Mouse (Mus musculus): ENCODE results near the gene Krit1.
"Not testable (repeated sequence)": the region's sequence is repeated elsewhere in the genome, so short reads cannot be mapped to it uniquely, and the experiment has no call there.

Gene Krit1

DNA sequence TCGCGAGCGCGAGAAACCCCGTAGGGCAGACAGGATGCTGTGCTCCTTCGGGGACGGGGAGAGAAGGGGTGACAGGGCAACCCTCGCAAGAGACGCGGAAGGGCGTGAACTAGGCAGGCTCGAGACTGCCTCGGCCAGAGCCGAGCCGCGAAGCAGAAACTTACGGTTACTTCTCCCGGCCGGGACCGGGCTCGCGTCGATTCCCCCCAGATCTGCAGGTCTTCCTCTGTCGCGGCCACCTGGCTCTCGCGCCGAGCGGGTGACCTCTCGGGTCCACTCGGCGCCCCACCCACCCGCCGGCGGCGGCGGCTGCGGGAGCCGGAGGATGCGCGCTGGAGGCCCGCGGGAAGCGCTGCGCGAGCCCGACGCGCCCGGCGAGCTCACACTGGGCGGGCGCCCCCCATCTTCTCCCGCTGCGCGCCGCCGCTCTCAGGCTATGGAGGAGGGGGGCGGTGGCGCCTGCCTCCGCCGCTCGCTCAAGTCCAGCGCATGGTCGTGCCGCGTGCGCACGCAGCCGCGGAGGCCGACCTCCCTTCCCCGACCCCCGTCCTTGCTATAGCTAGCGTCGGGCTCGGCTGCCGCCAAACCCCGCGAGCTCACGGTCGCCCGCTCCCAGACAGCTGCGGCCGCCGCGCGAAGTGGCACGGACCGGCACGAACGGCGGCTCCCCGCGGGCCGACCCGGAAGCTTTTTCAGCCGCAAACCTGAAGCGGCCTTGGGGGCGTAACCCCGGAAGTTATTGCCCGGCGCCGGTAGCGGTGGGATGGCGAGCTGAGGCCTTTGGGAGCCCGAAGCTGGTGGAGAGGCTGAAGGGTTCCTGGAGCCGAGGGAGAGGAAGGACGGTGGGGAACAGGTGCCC lies at the start of gene Krit1, which contains the start of gene Ankib1:
TSS of gene Krit1 (plus strand) at position 752 of the 859 bp plus-strand sequence.
TSS of gene Ankib1 (minus strand) at position 493 of the 859 bp plus-strand sequence.
- DNase-seq (ENCODE audit: low read depth, low spot score), result peak; percentile 77

DNA sequence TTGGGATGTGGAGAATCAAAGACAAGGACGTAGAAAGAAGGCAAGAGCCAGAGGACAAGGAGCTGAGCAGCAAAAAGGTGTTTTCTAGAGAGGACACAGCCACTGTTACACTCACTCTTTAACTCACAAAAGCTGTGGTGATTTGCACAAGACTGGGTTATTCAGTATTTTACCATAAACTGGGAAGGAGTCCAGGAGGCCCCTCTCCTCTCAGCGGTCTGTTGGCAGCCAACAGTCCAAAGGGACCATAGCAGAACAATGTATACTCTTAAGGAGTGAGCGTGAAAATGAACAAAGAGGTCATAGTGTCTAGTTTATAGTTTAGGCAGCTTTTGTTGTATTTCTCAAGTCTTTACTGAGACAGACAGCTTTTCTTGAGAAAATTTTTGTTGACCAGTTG lies 31.5 kb upstream of the Krit1 start:
- no peak for DNase-seq (ENCODE audit: low read depth, low spot score)

DNA sequence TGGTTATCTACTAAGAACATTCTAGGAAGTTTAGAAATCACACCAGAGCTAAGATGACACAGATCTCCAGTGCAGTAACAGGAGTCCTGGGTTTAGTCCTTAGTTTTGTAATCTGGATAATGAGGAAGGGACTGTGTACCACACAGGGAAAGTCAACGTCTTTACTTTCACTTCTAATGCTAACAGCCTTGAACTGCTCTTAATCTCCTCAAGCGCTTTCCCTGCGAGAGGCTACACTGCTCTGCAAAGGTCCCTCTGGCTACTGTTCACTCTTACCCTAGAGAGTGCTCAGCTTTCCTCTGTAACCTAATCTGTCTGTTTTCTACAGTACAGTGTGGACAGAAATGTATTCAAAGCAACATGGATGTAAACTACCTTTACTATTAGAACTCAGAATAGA lies 31.0 kb upstream of the Krit1 start:
- no peak for DNase-seq (ENCODE audit: low read depth, low spot score)

- DNase-seq (ENCODE audit: low read depth, low spot score), result peak; percentile 40
Observed at GRCm38 (mm10) chr5:3782670-3783069, 20.3 kb upstream of the Krit1 start.

DNA sequence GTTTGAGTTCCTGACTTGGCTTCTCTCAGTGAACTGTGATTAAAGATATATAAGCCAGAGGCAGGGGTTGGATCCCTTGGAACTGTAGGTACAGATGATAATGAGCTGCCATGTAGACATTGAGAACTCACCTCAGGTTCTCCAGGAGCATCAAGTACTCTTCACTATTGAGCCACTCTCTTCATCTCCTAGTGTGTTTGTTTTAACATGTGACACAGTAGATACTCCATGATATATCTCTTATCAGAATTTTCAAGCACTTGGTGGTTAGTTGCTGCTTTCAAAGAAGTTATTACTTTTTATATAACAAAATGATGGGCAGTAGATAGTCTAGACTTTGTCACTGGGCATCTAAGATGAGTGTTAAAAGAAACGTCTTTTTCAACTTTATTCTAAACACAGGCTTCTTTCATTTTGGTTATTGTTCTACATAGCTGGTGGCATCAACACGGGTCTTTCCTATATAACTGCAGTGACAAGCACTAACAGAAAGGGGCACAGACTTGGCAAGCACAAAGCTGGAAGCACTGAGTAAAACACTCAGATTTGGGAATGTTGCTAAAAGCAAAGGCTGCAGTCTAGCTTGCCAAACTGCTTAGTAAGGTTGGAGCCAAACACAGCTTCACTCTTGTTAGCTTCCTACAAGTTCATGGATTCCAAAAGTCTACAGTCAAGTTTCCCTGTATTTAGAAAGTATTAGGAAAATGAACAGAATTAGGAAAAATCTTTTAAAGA lies 18.9 kb upstream of the Krit1 start:
- no peak for DNase-seq (ENCODE audit: low read depth, low spot score)

- DNase-seq (ENCODE audit: low read depth, low spot score), result no peak
Observed at GRCm38 (mm10) chr5:3784751-3785496, 18.1 kb upstream of the Krit1 start.

- no peak for DNase-seq (ENCODE audit: low read depth, low spot score)
Observed at GRCm38 (mm10) chr5:3787548-3787947, 15.4 kb upstream of the Krit1 start.

DNA sequence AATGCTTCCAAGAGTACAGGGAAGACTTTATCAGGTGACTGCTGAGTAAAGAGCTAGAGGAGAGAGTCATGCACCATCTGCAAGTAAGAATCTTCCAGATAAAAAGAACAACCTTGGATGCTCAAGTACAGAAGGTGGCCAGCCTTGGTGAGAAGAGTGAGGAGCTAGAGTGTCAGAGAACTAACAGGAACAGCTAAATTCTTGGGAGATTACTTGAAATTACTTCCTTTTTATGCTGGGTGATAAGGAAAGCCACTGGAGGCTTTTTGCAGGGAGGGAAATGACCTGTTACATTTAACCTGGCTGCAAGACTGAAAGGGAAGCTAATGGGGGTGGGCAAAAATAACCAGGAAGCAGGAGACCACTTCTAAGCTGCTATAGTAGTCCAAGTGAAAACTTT lies 11.9 kb upstream of the Krit1 start:
- no peak for DNase-seq (ENCODE audit: low read depth, low spot score)

DNA sequence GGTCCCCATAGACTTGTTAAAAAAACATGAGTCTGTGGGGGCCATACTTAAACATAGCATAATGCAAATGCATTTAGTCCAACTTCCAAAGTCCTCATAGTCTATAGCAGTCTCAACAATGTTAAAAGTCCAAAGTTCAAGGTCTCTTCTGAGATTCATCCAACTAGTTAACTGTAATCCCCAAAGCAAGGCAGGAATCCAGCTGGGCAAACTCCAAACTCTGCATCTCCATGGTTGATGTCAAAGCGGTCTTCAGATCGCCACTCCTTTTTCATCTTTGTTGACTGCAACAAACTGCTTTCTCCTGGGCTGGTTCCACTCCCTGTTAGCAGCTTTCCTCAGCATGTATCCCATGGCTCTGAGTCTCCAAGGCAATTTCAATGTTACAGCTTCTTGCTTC lies 5.9 kb upstream of the Krit1 start:
- not testable (repeated sequence) for DNase-seq (ENCODE audit: low read depth, low spot score)

DNA sequence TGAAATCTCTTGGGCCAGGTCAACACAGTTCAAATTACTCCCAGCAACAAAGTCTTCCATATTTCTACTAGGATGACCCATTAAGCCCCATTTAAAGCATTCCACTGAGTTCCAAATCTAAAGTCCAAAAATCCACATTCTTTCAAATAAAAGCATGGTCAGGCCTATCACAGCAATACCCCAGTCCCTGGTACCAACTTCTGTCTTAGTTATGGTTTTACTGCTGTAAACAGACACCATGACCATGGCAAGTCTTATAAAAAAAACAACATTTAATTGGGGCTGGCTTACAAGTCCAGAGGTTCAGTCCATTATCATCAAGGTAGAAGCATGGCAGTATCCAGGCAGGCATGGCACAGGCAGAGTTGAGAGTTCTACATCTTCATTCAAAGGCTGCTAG lies 4.3 kb upstream of the Krit1 start:
- DNase-seq (ENCODE audit: low read depth, low spot score), result not testable (repeated sequence)

DNA sequence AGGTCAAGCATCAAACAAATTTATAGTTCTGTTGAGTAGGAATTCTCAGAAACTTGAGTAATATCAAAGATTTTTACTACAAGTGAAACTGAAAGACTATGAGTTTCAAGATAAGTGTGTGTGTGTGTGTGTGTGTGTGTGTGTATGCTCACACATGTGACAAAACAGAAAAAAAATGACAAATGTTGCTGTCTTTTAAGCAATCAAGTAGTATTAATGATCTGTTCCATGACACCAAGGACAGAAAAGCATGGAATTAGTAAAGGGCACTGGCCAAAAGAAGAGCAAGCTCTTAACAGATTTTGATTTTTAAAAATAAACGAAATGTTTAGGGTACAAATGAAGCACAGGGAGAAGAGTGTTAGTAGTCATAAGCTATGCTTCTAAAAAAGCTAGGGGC lies 2.9 kb upstream of the Krit1 start:
- DNase-seq (ENCODE audit: low read depth, low spot score), result no peak

GRCm38 (mm10) chr5:3800881-3801280 lies 2.1 kb upstream of the Krit1 start:
- no peak for DNase-seq (ENCODE audit: low read depth, low spot score)

- DNase-seq (ENCODE audit: low read depth, low spot score), result no peak
Observed at GRCm38 (mm10) chr5:3801672-3802432, 1.1 kb upstream of the Krit1 start.

GRCm38 (mm10) chr5:3803292-3804165 lies 545 bp downstream of the Krit1 start:
- peak; percentile 57 for DNase-seq (ENCODE audit: low read depth, low spot score)

DNA sequence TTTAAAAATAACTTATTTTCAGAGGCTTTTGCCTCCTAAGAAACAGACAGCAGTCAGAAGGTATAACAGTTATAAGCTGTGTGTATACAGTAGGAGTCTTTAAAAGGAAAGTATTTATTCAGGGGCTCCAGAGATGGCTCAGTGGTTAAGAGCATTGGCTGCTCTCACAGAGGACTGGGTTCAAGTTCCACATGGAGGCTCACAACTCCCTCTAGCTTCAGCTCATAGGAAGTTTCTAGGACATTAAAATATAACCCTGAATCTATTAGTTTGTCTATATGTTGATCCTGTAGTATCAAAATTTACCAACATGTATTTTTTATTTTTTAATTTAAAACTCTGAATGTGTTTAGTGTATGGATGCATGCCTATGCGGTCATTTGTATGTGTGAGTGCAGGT lies 5.5 kb downstream of the Krit1 start:
- no peak for DNase-seq (ENCODE audit: low read depth, low spot score)

- no peak for DNase-seq (ENCODE audit: low read depth, low spot score)
Observed at GRCm38 (mm10) chr5:3834107-3834506, 31.1 kb downstream of the Krit1 start.

DNA sequence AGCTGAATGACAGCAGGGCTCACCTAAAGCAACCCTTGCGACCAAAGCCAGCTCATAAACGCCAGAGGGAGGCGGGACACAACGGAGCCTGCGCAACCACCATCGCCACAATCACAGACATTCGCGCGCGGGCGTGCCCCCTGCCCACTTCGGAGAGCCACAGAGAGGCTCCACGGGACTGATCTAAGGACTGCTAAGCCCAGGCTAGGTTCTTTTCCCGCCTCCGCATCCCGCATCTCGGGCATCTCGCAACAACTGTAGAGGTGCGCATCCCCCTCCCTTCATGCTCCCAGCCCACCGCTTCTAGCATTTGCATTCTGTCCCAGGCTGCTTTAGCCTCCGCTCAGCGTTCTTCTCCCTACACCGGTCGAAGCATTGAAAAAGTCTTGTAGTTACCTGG lies 42.0 kb downstream of the Krit1 start, which contains the start of gene Lrrd1:
TSS of gene Lrrd1 (plus strand) at position 148 of the 400 bp plus-strand sequence.
- peak; percentile 27 for DNase-seq (ENCODE audit: low read depth, low spot score)

DNA sequence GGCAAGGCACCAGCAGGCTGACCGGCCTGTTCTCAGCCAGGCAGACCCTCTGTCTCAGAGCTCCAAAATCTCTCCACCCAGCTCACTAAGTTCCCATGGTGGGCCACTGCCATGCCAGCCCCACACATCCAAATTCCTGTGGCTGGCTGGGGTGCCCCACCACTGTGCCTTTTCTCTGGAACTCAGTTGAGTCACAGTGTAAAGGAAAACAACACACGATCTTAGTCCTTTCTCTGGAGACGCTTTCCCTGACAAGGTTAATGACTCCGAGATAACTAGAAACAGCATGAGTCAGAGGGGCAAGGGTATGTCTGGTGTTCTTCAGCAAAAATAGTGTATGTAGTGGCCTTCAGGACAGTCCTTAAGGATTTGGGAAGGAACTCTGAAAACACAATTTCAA lies 67.2 kb downstream of the Krit1 start:
- no peak for DNase-seq (ENCODE audit: low read depth, low spot score)

DNA sequence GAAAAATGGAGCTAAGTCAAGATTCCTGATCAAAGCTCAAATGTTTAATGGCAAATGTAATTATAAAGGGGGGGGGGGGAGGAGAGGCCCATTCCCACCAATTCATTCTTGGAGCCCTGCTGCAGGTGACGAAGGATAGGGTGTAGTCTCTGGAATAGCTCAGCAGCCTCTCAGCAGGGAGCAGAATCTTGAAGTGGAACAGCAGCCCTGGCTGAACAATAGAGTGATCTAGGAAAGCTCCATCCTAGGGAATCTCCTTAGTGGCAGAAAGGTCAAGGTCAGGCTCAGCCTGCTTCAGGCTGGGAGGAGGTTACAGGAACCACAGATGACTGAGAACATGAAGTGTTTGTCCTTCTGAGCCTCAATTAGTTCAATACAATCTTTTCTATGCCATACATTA lies 69.4 kb downstream of the Krit1 start:
- peak; percentile 99 for DNase-seq (ENCODE audit: low read depth, low spot score)

DNA sequence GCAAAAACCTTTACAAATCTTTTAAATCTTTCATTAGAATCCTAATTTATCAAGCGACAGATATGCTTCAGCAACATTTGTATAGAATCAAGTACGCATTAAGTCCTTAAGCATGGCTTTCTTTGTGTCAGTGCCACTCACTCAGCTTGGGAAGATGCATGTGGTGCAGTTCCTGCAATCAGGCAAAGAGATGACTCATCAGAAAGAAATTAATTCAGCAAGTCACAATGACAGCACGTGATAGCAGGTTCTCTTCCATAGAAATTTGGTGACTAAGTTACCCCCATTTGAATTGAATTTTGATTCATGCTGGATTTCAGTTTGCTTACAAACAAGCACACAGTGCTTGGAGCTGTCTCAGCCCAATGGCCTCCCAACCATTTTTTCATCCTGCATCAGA lies 70.5 kb downstream of the Krit1 start:
- no peak for DNase-seq (ENCODE audit: low read depth, low spot score)
